Mouse (Mus musculus): Measurements from ENCODE around the gene Zmym3. TPM values are rescaled to one million over a fixed set of nuclear protein-coding genes. Genes with fewer than 3 reads are reported as not detected.

Gene Zmym3
- polyA plus RNA-seq, 1 experiment from 2014 or later, result 89.2 TPM

DNA sequence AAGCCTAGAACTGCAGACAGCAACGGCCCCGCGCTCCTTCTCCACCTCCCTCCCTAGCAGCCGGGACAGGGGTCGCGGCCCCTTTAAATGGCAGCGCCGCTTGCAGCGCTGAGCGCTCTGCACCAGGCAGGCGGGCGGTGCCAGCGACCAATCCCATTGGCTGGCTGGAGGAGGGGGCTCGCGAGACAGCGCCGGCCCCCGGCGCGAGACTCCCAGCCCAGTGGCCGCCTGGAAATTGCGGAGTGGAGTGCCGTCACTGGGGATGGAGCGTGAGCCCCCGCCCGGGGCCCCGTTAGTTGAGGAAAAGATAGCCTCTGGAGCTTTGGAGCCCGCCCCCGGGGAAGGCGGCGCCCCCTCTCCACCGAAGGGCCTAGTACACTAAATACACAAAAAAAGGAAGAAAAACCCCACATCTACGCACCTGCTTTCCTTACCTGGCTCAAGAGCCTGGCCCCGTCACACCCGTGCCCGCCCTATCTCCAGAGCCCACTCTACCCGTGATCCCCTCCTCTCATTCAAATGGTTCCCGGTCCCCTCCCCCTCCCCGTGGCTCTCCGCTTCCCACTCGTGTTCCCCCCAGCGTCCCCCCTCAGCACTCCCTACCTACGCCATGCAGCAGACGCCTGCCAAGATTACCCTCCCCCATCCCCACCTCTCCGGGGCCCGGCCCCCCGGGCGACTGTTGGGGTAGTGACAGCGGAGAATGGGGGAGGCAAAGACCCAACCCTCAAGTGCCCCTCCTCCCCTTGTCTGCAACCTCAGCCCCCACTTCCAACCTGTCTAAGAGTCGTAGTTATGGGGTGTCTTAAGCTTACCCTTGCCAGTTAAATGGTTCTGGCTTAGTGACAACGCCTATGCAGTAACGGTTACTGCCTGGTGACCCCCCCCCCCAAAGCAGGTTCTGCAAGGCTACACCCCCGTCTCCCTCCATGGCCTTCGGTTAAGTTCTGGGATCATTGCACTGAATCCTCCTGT lies 637 bp downstream of the Zmym3 start:
- Histone ChIP-seq H3K4me2 (ENCODE audit: low read length) (peak overlapping the region; percentile 73), H3K4me1 (replicated peaks; ENCODE audit: control insufficient read depth, insufficient read depth, low read length) (peaks cover 10% of the 10 kb centered on the region), H3K36me3 (ENCODE audit: control insufficient read depth, insufficient read depth) (no peaks in the 10 kb centered on the region), H3K9ac (replicated peaks; ENCODE audit: low read depth, low read length) (peak overlapping the region; percentile 64), H3K27ac (ENCODE audit: low read length) (peak overlapping the region; percentile 88), H3K4me3 (replicated peaks; ENCODE audit: low read length) (peak overlapping the region; percentile 56), H3K9me3 (ENCODE audit: control insufficient read depth, low read length) (no peaks in the 10 kb centered on the region), H3K27me3 (replicated peaks; ENCODE audit: control insufficient read depth, insufficient read depth, low read length) (no peaks in the 10 kb centered on the region)
- peak; percentile 97 for ATAC-seq
- 25% methylated on average over 41 of the region's 54 CpGs for WGBS

DNA sequence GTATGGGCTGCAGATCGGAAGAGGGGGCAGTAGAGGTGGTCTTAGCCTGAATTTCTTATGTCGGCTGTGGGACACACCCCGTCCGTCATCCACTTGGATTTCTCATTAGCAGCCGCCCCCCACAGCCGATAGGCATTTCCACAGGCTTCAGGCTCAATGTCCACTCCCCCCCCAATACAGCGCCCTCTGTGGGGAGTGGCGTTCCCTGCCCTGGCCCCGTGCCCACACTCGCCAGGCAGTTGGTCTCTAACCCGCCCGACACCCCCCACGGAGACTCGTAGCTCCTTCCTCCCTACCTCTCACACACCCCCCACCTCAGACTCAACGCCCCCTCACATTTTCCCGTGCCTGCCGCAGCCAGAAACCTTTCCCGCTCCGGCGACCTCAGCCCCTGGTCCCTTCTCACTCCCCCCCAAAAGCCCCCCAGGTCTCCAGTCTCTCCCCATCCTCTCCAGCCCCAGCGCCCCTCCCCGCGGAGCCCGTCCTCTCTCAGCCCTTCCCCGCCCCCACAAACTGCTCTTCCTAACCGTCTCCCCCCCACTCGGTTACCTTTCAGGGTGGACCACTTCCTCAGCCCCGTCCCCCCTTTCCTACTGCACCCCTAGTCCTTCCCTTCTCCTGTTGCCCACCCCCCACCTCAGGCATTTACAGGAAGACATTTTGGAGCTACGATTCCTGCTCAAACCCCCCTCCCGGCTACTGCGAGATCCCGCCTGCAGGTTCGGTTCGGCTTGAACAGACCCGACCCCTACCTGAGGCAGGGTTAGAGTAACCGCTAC lies 1.5 kb downstream of the Zmym3 start:
- Histone ChIP-seq H3K4me1 (replicated peaks; ENCODE audit: control insufficient read depth, insufficient read depth, low read length) (peaks cover 10% of the 10 kb centered on the region), H3K27me3 (replicated peaks; ENCODE audit: control insufficient read depth, insufficient read depth, low read length) (no peaks in the 10 kb centered on the region), H3K4me3 (replicated peaks; ENCODE audit: low read length) (peak overlapping the region; percentile 56), H3K9ac (replicated peaks; ENCODE audit: low read depth, low read length) (peak overlapping the region; percentile 63), H3K36me3 (ENCODE audit: control insufficient read depth, insufficient read depth) (no peaks in the 10 kb centered on the region), H3K4me2 (ENCODE audit: low read length) (peak overlapping the region; percentile 73), H3K27ac (ENCODE audit: low read length) (peak overlapping the region; percentile 72), H3K9me3 (ENCODE audit: control insufficient read depth, low read length) (no peaks in the 10 kb centered on the region)
- WGBS, result 19% methylated on average over 32 of the region's 36 CpGs
- ATAC-seq, result no peak; the same call in 1 of the 2 replicates

- Histone ChIP-seq H3K4me1 (replicated peaks; ENCODE audit: control insufficient read depth, insufficient read depth, low read length) (no peaks in the 10 kb centered on the region), H3K27ac (ENCODE audit: low read length) (no peak overlapping the region), H3K36me3 (ENCODE audit: control insufficient read depth, insufficient read depth) (no peaks in the 10 kb centered on the region), H3K27me3 (replicated peaks; ENCODE audit: control insufficient read depth, insufficient read depth, low read length) (peaks cover 11% of the 10 kb centered on the region), H3K4me3 (replicated peaks; ENCODE audit: low read length) (no peak overlapping the region), H3K9me3 (ENCODE audit: control insufficient read depth, low read length) (no peaks in the 10 kb centered on the region), H3K9ac (replicated peaks; ENCODE audit: low read depth, low read length) (no peak overlapping the region), H3K4me2 (ENCODE audit: low read length) (no peak overlapping the region)
- ATAC-seq, result no peak
- WGBS, result 14% methylated on average over 8 of the region's 11 CpGs
Measured at GRCm38 (mm10) chrX:101396459-101396858, 24.2 kb downstream of the Zmym3 start.

- no peaks in the 10 kb centered on the region for H3K9me3 ChIP-seq (ENCODE audit: control insufficient read depth, low read length)
- ATAC-seq, result no peak
- H3K4me2 ChIP-seq (ENCODE audit: low read length), result no peak overlapping the region
- H3K27ac ChIP-seq (ENCODE audit: low read length), result no peak overlapping the region
- H3K4me3 ChIP-seq (replicated peaks; ENCODE audit: low read length), result no peak overlapping the region
- H3K9ac ChIP-seq (replicated peaks; ENCODE audit: low read depth, low read length), result no peak overlapping the region
- H3K27me3 ChIP-seq (replicated peaks; ENCODE audit: control insufficient read depth, insufficient read depth, low read length), result peaks cover 11% of the 10 kb centered on the region
- WGBS, result 60% methylated on average over 2 of the region's 2 CpGs
- H3K36me3 ChIP-seq (ENCODE audit: control insufficient read depth, insufficient read depth), result no peaks in the 10 kb centered on the region
- H3K4me1 ChIP-seq (replicated peaks; ENCODE audit: control insufficient read depth, insufficient read depth, low read length), result no peaks in the 10 kb centered on the region
Measured at GRCm38 (mm10) chrX:101394341-101394740, 26.3 kb downstream of the Zmym3 start.

DNA sequence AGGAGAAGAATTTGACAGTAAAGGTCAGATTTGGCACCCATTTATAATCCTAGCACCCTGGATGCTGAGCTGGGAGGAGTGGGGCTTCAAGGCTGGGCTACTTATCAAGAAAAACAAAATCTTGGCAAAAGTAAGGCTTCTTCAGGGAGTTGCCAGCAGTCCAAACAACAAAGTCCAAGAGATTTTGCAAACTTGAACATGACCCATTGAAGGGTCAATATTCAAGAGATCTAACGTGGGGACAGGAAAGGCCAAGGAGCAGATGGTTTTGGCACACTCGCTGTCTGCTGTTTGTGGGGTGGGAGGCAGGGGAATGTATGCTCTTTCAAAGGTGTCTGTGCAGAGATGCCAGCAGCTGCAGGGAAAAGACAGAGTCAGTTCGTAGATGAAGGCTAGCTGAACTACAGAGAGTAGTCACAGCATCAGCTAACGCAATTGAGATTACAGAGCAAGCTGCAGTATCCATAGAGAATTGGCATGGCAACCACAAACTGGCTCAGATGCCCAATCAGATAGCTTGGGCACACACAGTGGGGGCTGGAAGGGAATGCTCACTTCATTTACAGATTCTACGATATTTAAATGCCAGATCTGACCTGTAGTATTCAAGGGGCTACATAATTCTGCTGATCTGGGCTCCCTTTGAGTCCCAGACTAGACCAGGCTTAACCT lies 31.6 kb downstream of the Zmym3 start:
- Histone ChIP-seq H3K9ac (replicated peaks; ENCODE audit: low read depth, low read length) (no peak overlapping the region), H3K4me2 (ENCODE audit: low read length) (no peak overlapping the region), H3K27me3 (replicated peaks; ENCODE audit: control insufficient read depth, insufficient read depth, low read length) (no peaks in the 10 kb centered on the region; the same call in 1 of the 2 replicates), H3K4me3 (replicated peaks; ENCODE audit: low read length) (no peak overlapping the region), H3K4me1 (replicated peaks; ENCODE audit: control insufficient read depth, insufficient read depth, low read length) (0 out of 2 replicates have a peak, but pooled peaks cover 5% of the 10 kb centered on the region), H3K27ac (ENCODE audit: low read length) (no peak overlapping the region; the same call in 1 of the 2 replicates), H3K9me3 (ENCODE audit: control insufficient read depth, low read length) (no peaks in the 10 kb centered on the region), H3K36me3 (ENCODE audit: control insufficient read depth, insufficient read depth) (no peaks in the 10 kb centered on the region)
- ATAC-seq, result peak; percentile 77
- WGBS, result 54% methylated on average over 5 of the region's 5 CpGs

DNA sequence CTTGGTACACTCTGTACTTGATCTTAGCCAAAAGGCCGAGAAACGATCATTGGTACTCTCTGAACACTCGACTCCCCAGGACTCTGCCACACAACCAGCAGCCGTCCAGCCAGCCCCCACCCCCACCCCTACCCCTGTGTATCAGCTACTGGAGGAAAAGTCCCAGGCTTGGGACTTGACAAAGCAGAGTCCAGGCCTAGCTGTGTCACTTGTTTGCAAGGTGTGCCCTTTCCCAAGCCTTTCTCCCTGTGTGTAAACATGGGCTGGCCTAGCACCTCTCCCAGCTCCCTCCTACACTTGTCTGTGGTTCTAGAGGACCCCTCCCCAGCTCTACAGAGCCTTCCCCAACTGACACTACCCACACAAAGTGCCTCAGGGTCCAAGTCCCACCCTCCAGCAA lies 34.4 kb downstream of the Zmym3 start:
- H3K4me2 ChIP-seq (ENCODE audit: low read length), result no peak overlapping the region
- no peak overlapping the region for H3K9ac ChIP-seq (replicated peaks; ENCODE audit: low read depth, low read length)
- H3K4me3 ChIP-seq (replicated peaks; ENCODE audit: low read length), result no peak overlapping the region
- WGBS, result 31% methylated on average over 4 of the region's 4 CpGs
- H3K36me3 ChIP-seq (ENCODE audit: control insufficient read depth, insufficient read depth), result no peaks in the 10 kb centered on the region
- 0 out of 2 replicates have a peak, but pooled peaks cover 5% of the 10 kb centered on the region for H3K4me1 ChIP-seq (replicated peaks; ENCODE audit: control insufficient read depth, insufficient read depth, low read length)
- no peak for ATAC-seq
- H3K9me3 ChIP-seq (ENCODE audit: control insufficient read depth, low read length), result no peaks in the 10 kb centered on the region
- H3K27me3 ChIP-seq (replicated peaks; ENCODE audit: control insufficient read depth, insufficient read depth, low read length), result no peaks in the 10 kb centered on the region; the same call in 1 of the 2 replicates
- no peak overlapping the region for H3K27ac ChIP-seq (ENCODE audit: low read length)

- H3K27ac ChIP-seq (ENCODE audit: low read length), result no peak overlapping the region
- 19% methylated on average over 32 of the region's 32 CpGs for WGBS
- peak overlapping the region; percentile 39 for H3K4me3 ChIP-seq (replicated peaks; ENCODE audit: low read length)
- H3K9ac ChIP-seq (replicated peaks; ENCODE audit: low read depth, low read length), result peak overlapping the region; percentile 58
- H3K27me3 ChIP-seq (replicated peaks; ENCODE audit: control insufficient read depth, insufficient read depth, low read length), result peaks cover 2% of the 10 kb centered on the region; the same call in 1 of the 2 replicates
- ATAC-seq, result peak; percentile 57
- H3K9me3 ChIP-seq (ENCODE audit: control insufficient read depth, low read length), result no peaks in the 10 kb centered on the region
- no peaks in the 10 kb centered on the region for H3K36me3 ChIP-seq (ENCODE audit: control insufficient read depth, insufficient read depth)
- H3K4me1 ChIP-seq (replicated peaks; ENCODE audit: control insufficient read depth, insufficient read depth, low read length), result 0 out of 2 replicates have a peak, but pooled peaks cover 5% of the 10 kb centered on the region
- H3K4me2 ChIP-seq (ENCODE audit: low read length), result peak overlapping the region; percentile 56
Measured at GRCm38 (mm10) chrX:101384439-101385137, 36.1 kb downstream of the Zmym3 start.

GRCm38 (mm10) chrX:101383455-101383854 lies 37.2 kb downstream of the Zmym3 start:
- ATAC-seq, result no peak
- no peak overlapping the region for H3K27ac ChIP-seq (ENCODE audit: low read length)
- no peak overlapping the region for H3K4me3 ChIP-seq (replicated peaks; ENCODE audit: low read length)
- no peak overlapping the region for H3K9ac ChIP-seq (replicated peaks; ENCODE audit: low read depth, low read length)
- 0 out of 2 replicates have a peak, but pooled peaks cover 5% of the 10 kb centered on the region for H3K4me1 ChIP-seq (replicated peaks; ENCODE audit: control insufficient read depth, insufficient read depth, low read length)
- 31% methylated on average over 18 of the region's 18 CpGs for WGBS
- no peak overlapping the region for H3K4me2 ChIP-seq (ENCODE audit: low read length)
- H3K9me3 ChIP-seq (ENCODE audit: control insufficient read depth, low read length), result no peaks in the 10 kb centered on the region
- H3K27me3 ChIP-seq (replicated peaks; ENCODE audit: control insufficient read depth, insufficient read depth, low read length), result peaks cover 2% of the 10 kb centered on the region; the same call in 1 of the 2 replicates
- no peaks in the 10 kb centered on the region for H3K36me3 ChIP-seq (ENCODE audit: control insufficient read depth, insufficient read depth)

Measured in forebrain, embryonic 16.5 days (tissue).